Mouse (Mus musculus): Measurements from ENCODE around the gene Inhbc.

GRCm38 (mm10) chr10:127324495-127324894 is 45.7 kb downstream of the Inhbc start:
- TF ChIP-seq CTCF (IDR thresholded peaks at IDR 0.05; ENCODE audit: low read depth) (peak; percentile 71), EP300 (optimal IDR thresholded peaks at IDR 0.05) (no peak)
